Mouse (Mus musculus) midbrain, embryonic 13.5 days (tissue): ENCODE data around the gene Syk. TPM values are rescaled to one million over a fixed set of nuclear protein-coding genes. Genes with fewer than 3 reads are reported as not detected.
A peak's percentile ranks its signal among the peaks of the same experiment; 100 is the strongest.

Source experiments
- ATAC-seq: fragments of 200-750 bp; cut with Nextera tagmentation; 2 replicates; pipeline ENCODE4 v1.8.0; 2017; ENCODE audit warnings: mild to moderate bottlenecking, moderate TSS enrichment, moderate library complexity
- H3K27ac ChIP-seq: fragments of 300-500 bp; sonication (generic); 2 replicates; pipeline ENCODE4 v1.5.1; 2015; ENCODE audit warnings: inconsistent platforms, mild to moderate bottlenecking, moderate library complexity
- H3K27me3 ChIP-seq: fragments of 300-500 bp; sonication (generic); 2 replicates; pipeline ENCODE4 v1.6.1; 2015; ENCODE audit warnings: mild to moderate bottlenecking, inconsistent platforms
- H3K36me3 ChIP-seq: fragments of 300-500 bp; sonication (generic); 2 replicates; pipeline ENCODE4 v1.6.1; 2015; ENCODE audit warnings: mild to moderate bottlenecking, inconsistent platforms
- H3K4me1 ChIP-seq: fragments of 300-500 bp; sonication (generic); replicated peaks from 2 replicates; pipeline ENCODE4 v1.6.1; 2015; ENCODE audit warnings: inconsistent platforms
- H3K4me2 ChIP-seq: fragments of 300-500 bp; sonication (generic); replicated peaks from 2 replicates; pipeline ENCODE4 v1.6.1; 2015; ENCODE audit warnings: moderate library complexity, mild to moderate bottlenecking, inconsistent platforms
- H3K4me3 ChIP-seq: fragments of 300-500 bp; sonication (generic); replicated peaks from 2 replicates; pipeline ENCODE4 v1.5.1; 2015; ENCODE audit warnings: mild to moderate bottlenecking, inconsistent platforms
- H3K9ac ChIP-seq: fragments of 300-500 bp; sonication (generic); replicated peaks from 2 replicates; pipeline ENCODE4 v1.6.1; 2015; ENCODE audit warnings: mild to moderate bottlenecking, inconsistent platforms
- H3K9me3 ChIP-seq: fragments of 300-500 bp; sonication (generic); 2 replicates; pipeline ENCODE4 v1.6.1; 2016; ENCODE audit warnings: mild to moderate bottlenecking, inconsistent platforms
- WGBS: fragments of 180-500 bp; shearing (Covaris S2); methylation state at CpG from one replicate; pipeline ENCODE4 v1.1.7; 2015; 5-methylcytosine and 5-hydroxymethylcytosine counted together
- polyA plus RNA-seq: library from polyadenylated mRNA; unstranded; fragments of >200 nt; fragmentation: Nextera tagmentation; extraction: Ambion mirVana; gene quantifications from 2 replicates; pipeline ENCODE4 v1.2.1, GENCODE M21; 2015

Gene Syk
- polyA plus RNA-seq, 1 experiment from 2014 or later = 1.5 TPM

DNA sequence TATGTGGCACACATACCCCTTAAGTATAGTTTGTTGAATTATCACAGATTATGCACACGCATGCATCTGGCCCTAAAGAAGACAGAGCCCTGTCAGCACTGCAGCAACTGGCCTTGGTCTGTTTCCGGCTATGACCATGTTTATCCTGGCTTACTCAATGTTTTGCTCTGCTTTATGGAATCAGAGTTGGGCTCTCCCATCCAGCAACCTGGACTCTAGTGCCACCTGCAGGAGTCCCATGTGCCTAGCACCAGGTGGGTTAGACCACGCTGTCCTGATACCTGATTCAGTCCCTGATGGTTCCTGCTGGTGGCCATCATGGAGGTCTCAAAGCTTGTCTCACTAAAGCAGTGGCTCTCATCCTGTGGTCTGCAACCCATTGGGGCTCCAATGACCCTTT lies 86.9 kb downstream of the Syk start:
- no peaks in the 10 kb centered on the region for H3K4me1 ChIP-seq
- H3K9ac ChIP-seq = no peak overlapping the region
- WGBS = 70% methylated on average over 3 of the region's 3 CpGs
- no peaks in the 10 kb centered on the region for H3K27me3 ChIP-seq
- no peak overlapping the region for H3K4me2 ChIP-seq
- H3K27ac ChIP-seq = no peak overlapping the region
- no peak for ATAC-seq
- H3K9me3 ChIP-seq = no peaks in the 10 kb centered on the region
- H3K4me3 ChIP-seq = no peak overlapping the region
- no peaks in the 10 kb centered on the region for H3K36me3 ChIP-seq

DNA sequence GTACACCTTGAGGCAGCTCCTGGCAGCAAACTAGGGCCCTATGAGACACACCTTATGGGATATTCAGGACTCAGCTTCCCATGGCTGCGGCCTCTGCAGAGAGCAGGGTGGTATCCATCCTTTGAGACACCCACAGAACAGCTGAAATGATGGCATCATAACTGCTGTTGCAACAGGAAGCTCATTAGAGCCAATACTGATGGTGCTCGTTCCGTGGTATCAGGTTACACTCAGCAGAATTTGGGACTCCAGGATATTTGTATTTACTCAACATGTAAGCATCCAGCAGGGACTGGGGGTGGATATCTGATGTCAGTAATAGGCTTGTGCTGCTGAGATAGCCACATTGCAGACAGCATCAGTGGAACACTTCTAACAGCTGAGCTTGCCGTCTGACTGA lies 90.3 kb downstream of the Syk start:
- H3K27me3 ChIP-seq = no peaks in the 10 kb centered on the region
- no peak overlapping the region for H3K4me3 ChIP-seq
- no peaks in the 10 kb centered on the region for H3K4me1 ChIP-seq
- WGBS = 87% methylated on average over 4 of the region's 4 CpGs
- no peak overlapping the region for H3K9ac ChIP-seq
- H3K36me3 ChIP-seq = no peaks in the 10 kb centered on the region
- H3K27ac ChIP-seq = no peak overlapping the region
- ATAC-seq = no peak
- H3K9me3 ChIP-seq = 0 out of 2 replicates have a peak, but pooled peaks cover 2% of the 10 kb centered on the region
- no peak overlapping the region for H3K4me2 ChIP-seq

GRCm38 (mm10) chr13:52673856-52674255 lies 90.9 kb downstream of the Syk start:
- no peak for ATAC-seq
- Histone ChIP-seq H3K9ac (no peak overlapping the region), H3K9me3 (0 out of 2 replicates have a peak, but pooled peaks cover 2% of the 10 kb centered on the region), H3K4me2 (no peak overlapping the region), H3K27me3 (no peaks in the 10 kb centered on the region), H3K4me1 (no peaks in the 10 kb centered on the region), H3K4me3 (no peak overlapping the region), H3K27ac (no peak overlapping the region), H3K36me3 (no peaks in the 10 kb centered on the region)
- 75% methylated on average over 4 of the region's 4 CpGs for WGBS

- WGBS = 51% methylated on average over 12 of the region's 12 CpGs
- H3K36me3 ChIP-seq = no peaks in the 10 kb centered on the region
- H3K27ac ChIP-seq = no peak overlapping the region
- no peak for ATAC-seq
- no peak overlapping the region for H3K9ac ChIP-seq
- no peak overlapping the region for H3K4me2 ChIP-seq
- peaks cover 4% of the 10 kb centered on the region for H3K4me1 ChIP-seq
- H3K9me3 ChIP-seq = 0 out of 2 replicates have a peak, but pooled peaks cover 2% of the 10 kb centered on the region
- no peaks in the 10 kb centered on the region for H3K27me3 ChIP-seq
- H3K4me3 ChIP-seq = no peak overlapping the region
These were observed 91.9 kb downstream of the Syk start for GRCm38 (mm10) chr13:52674839-52675238.

DNA sequence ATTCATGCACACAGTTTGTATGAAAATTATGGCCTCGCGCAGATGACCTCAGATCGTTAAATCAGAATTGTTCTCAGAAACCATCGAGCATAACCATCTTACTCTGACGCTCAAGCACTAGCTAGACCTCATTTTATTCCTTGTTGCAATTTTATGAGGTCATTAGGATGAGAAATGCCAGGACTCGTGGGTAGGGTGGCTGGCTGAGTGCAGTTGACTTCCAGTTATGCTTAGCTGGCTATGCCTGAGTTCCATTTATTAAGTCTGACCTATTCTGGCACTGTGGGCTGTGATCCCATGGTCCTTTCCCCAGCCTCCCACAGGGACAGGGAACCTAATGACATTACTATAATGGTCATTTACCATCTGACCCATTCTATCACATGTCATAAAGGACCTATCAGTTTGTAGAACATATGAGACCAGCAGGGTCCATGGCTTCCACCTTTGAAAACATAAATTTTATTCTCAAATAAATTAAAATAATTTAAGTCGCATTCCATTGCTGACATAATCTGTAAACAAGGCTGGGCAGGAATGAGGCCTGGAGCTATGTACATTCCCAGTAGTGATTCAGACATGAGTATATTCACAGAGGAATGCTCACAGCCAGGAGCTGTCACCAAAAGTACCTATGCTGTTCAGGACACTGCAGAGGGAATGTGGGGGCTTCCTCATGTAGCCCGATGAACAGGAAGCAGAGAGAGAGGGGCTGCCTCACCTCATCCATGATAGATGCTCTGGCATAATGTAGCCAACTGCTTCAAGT lies 92.7 kb downstream of the Syk start:
- Histone ChIP-seq H3K27ac (no peak overlapping the region), H3K4me3 (no peak overlapping the region), H3K36me3 (no peaks in the 10 kb centered on the region), H3K9ac (no peak overlapping the region), H3K27me3 (no peaks in the 10 kb centered on the region), H3K4me1 (peaks cover 7% of the 10 kb centered on the region), H3K4me2 (no peak overlapping the region), H3K9me3 (0 out of 2 replicates have a peak, but pooled peaks cover 2% of the 10 kb centered on the region)
- no peak for ATAC-seq
- WGBS = 81% methylated on average over 8 of the region's 8 CpGs

DNA sequence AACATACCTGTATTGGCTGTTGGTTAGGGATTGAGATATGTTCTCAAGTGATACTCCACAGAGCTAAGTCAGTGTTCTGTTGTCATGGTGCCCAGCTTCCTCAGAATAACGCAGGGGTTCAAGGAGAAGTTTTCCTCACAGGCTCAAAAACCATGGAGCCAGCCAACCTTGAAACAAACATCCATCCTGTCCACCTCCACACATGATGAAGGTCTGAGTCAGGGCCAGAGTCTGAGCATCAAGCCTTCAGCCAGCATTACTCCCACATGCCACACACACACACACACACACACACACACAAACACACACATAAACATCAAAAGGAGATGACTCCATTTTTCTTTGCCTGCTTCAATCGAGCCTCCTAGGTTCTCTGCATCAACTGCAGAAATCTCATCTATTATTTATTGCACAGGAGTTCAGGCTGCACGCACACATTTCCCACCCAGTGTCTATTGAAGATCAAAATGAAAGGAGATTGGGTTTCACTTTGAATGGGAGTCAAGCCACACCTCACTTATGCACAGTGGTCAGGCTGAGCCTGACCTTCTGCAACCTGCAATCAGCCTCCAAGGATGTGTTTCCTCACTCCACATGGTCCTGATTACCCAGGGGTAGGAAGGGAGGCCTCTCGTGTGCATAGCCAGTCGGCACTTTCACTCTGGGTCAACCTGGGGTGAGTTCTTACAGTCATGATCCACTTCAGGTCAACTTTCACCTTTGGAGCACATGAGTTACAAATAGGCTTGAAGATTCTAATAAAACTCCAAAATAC lies 93.9 kb downstream of the Syk start:
- H3K9ac ChIP-seq = no peak overlapping the region
- H3K4me3 ChIP-seq = no peak overlapping the region
- no peak for ATAC-seq
- H3K4me2 ChIP-seq = no peak overlapping the region
- 82% methylated on average over 5 of the region's 5 CpGs for WGBS
- H3K27ac ChIP-seq = no peak overlapping the region
- no peaks in the 10 kb centered on the region for H3K36me3 ChIP-seq
- H3K9me3 ChIP-seq = 0 out of 2 replicates have a peak, but pooled peaks cover 2% of the 10 kb centered on the region
- peaks cover 8% of the 10 kb centered on the region for H3K4me1 ChIP-seq
- peaks cover 7% of the 10 kb centered on the region; the same call in 1 of the 2 replicates for H3K27me3 ChIP-seq

DNA sequence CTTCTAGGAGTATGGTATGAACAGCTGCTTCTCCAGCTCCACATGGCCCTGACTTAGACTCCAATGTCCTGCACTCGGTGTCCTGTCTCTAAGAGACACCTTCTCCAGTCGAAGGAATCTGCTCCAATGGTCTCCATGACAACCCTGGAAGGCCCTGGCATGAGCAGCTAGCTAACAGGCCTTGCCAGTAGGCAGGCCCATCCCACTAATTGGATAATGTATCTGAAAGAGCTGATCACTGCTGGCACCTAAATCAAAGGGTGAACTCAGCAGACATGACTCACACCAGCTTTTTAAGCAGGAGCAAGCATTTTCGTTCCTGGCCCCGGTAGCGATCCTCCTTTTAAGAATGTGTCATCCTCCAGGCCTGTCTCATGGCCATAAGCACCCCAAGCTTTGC lies 96.9 kb downstream of the Syk start:
- Histone ChIP-seq H3K9ac (no peak overlapping the region), H3K36me3 (no peaks in the 10 kb centered on the region), H3K9me3 (0 out of 2 replicates have a peak, but pooled peaks cover 2% of the 10 kb centered on the region), H3K27me3 (peaks cover 7% of the 10 kb centered on the region; the same call in 1 of the 2 replicates), H3K4me1 (peaks cover 16% of the 10 kb centered on the region), H3K27ac (no peak overlapping the region), H3K4me3 (no peak overlapping the region), H3K4me2 (no peak overlapping the region)
- peak; percentile 48; the same call in 1 of the 2 replicates for ATAC-seq
- WGBS = 22% methylated on average over 5 of the region's 5 CpGs

- peak; percentile 60; the same call in 1 of the 2 replicates for ATAC-seq
- 22% methylated on average over 5 of the region's 5 CpGs for WGBS
- 0 out of 2 replicates have a peak, but pooled peaks cover 2% of the 10 kb centered on the region for H3K9me3 ChIP-seq
These were observed 99.1 kb downstream of the Syk start for GRCm38 (mm10) chr13:52682107-52682506.

GRCm38 (mm10) chr13:52690425-52690824 lies 107.5 kb downstream of the Syk start:
- 92% methylated on average over 13 of the region's 13 CpGs for WGBS
- Histone ChIP-seq H3K27me3 (0 out of 2 replicates have a peak, but pooled peaks cover 4% of the 10 kb centered on the region), H3K4me2 (no peak overlapping the region), H3K9ac (no peak overlapping the region), H3K36me3 (no peaks in the 10 kb centered on the region), H3K4me3 (no peak overlapping the region), H3K27ac (no peak overlapping the region), H3K9me3 (no peaks in the 10 kb centered on the region), H3K4me1 (no peaks in the 10 kb centered on the region)
- no peak for ATAC-seq

More at GRCm38 (mm10) chr13:52682107-52682506, 99.1 kb downstream of the Syk start:
- H3K36me3 ChIP-seq = no peaks in the 10 kb centered on the region
- H3K4me2 ChIP-seq = no peak overlapping the region
- H3K4me1 ChIP-seq = peaks cover 16% of the 10 kb centered on the region
- peaks cover 7% of the 10 kb centered on the region; the same call in 1 of the 2 replicates for H3K27me3 ChIP-seq
- no peak overlapping the region for H3K4me3 ChIP-seq
- no peak overlapping the region for H3K9ac ChIP-seq
- H3K27ac ChIP-seq = no peak overlapping the region

- no peak overlapping the region for H3K27ac ChIP-seq
- H3K36me3 ChIP-seq = no peaks in the 10 kb centered on the region
- ATAC-seq = no peak
- no peak overlapping the region for H3K4me2 ChIP-seq
- no peaks in the 10 kb centered on the region for H3K4me1 ChIP-seq
- no peaks in the 10 kb centered on the region for H3K9me3 ChIP-seq
- no peak overlapping the region for H3K4me3 ChIP-seq
- 88% methylated on average over 6 of the region's 6 CpGs for WGBS
- no peak overlapping the region for H3K9ac ChIP-seq
- H3K27me3 ChIP-seq = 0 out of 2 replicates have a peak, but pooled peaks cover 4% of the 10 kb centered on the region
These were observed 109.3 kb downstream of the Syk start for GRCm38 (mm10) chr13:52692311-52692710.

- WGBS = 85% methylated on average over 6 of the region's 6 CpGs
- no peak overlapping the region for H3K4me3 ChIP-seq
- H3K36me3 ChIP-seq = no peaks in the 10 kb centered on the region
- no peak overlapping the region for H3K27ac ChIP-seq
- H3K4me2 ChIP-seq = no peak overlapping the region
- no peaks in the 10 kb centered on the region for H3K9me3 ChIP-seq
- no peak for ATAC-seq
- no peak overlapping the region for H3K9ac ChIP-seq
- 0 out of 2 replicates have a peak, but pooled peaks cover 4% of the 10 kb centered on the region for H3K27me3 ChIP-seq
- no peaks in the 10 kb centered on the region for H3K4me1 ChIP-seq
These were observed 111.9 kb downstream of the Syk start for GRCm38 (mm10) chr13:52694857-52695256.
